Mouse (Mus musculus) liver, embryonic 16.5 days (tissue): Measurements from ENCODE around the gene Patj. TPM values are rescaled to one million over a fixed set of nuclear protein-coding genes. Genes with fewer than 3 reads are reported as not detected.

Source experiments
- ATAC-seq: fragments of 200-750 bp; cut with Nextera tagmentation; 2 replicates; pipeline ENCODE4 v1.8.0; 2017; ENCODE audit warnings: low read depth, mild to moderate bottlenecking, moderate number of reproducible peaks, moderate library complexity
- H3K27ac ChIP-seq: fragments of 300-500 bp; sonication (generic); 2 replicates; pipeline ENCODE4 v1.5.1; 2014; ENCODE audit warnings: mild to moderate bottlenecking, low read length
- H3K27me3 ChIP-seq: fragments of 300-500 bp; sonication (generic); 2 replicates; pipeline ENCODE4 v1.6.1; 2014; ENCODE audit warnings: low read depth, low read length, mixed read lengths; ENCODE audit not compliant: control insufficient read depth, insufficient read depth
- H3K36me3 ChIP-seq: fragments of 300-500 bp; sonication (generic); 2 replicates; pipeline ENCODE4 v1.6.1; 2014; ENCODE audit warnings: mild to moderate bottlenecking; ENCODE audit not compliant: control insufficient read depth, insufficient read depth
- H3K4me1 ChIP-seq: fragments of 300-500 bp; sonication (generic); 2 replicates; pipeline ENCODE4 v1.6.1; 2014; ENCODE audit warnings: low read depth, low read length, mixed read lengths; ENCODE audit not compliant: control insufficient read depth
- H3K4me2 ChIP-seq: fragments of 300-500 bp; sonication (generic); 2 replicates; pipeline ENCODE4 v1.6.1; 2014; ENCODE audit warnings: low read depth, low read length, mixed read lengths
- H3K4me3 ChIP-seq: fragments of 300-500 bp; sonication (generic); 2 replicates; pipeline ENCODE4 v1.5.1; 2014; ENCODE audit warnings: low read depth, mild to moderate bottlenecking, low read length
- H3K9ac ChIP-seq: fragments of 300-500 bp; sonication (generic); 2 replicates; pipeline ENCODE4 v1.6.1; 2014; ENCODE audit warnings: low read depth, low read length
- H3K9me3 ChIP-seq: fragments of 300-500 bp; sonication (generic); replicated peaks from 2 replicates; pipeline ENCODE4 v1.6.1; 2016; ENCODE audit warnings: low read length; ENCODE audit not compliant: control insufficient read depth
- WGBS: fragments of 180-500 bp; shearing (Covaris S2); extraction: QIAGEN DNeasy Blood & Tissue Kit; methylation state at CpG from one replicate; pipeline ENCODE4 v1.1.7; 2014; ENCODE audit not compliant: insufficient replicate concordance; 5-methylcytosine and 5-hydroxymethylcytosine counted together
- polyA plus RNA-seq: library from polyadenylated mRNA; unstranded; fragments of >200 nt; fragmentation: Nextera tagmentation; extraction: Ambion mirVana; gene quantifications from 2 replicates; pipeline ENCODE4 v1.2.1, GENCODE M21; 2015

Patj gene
- polyA plus RNA-seq, 1 experiment from 2014 or later, result 3.3 TPM

GRCm38 (mm10) chr4:98486901-98487300 is 91.3 kb downstream of the Patj start:
- Histone ChIP-seq H3K9ac (no peak overlapping the region), H3K4me3 (no peak overlapping the region), H3K9me3 (no peaks in the 10 kb centered on the region), H3K36me3 (no peaks in the 10 kb centered on the region), H3K27me3 (no peaks in the 10 kb centered on the region), H3K4me2 (no peak overlapping the region), H3K27ac (no peak overlapping the region), H3K4me1 (no peaks in the 10 kb centered on the region)
- no peak for ATAC-seq
- 55% methylated on average over 4 of the region's 4 CpGs for WGBS

- H3K4me3 ChIP-seq, result no peak overlapping the region
- no peaks in the 10 kb centered on the region for H3K36me3 ChIP-seq
- no peak for ATAC-seq
- no peaks in the 10 kb centered on the region for H3K4me1 ChIP-seq
- no peak overlapping the region for H3K4me2 ChIP-seq
- no peaks in the 10 kb centered on the region for H3K9me3 ChIP-seq
- WGBS, result 44% methylated on average over 1 of the region's 1 CpGs
- H3K9ac ChIP-seq, result no peak overlapping the region
- H3K27ac ChIP-seq, result no peak overlapping the region
- H3K27me3 ChIP-seq, result no peaks in the 10 kb centered on the region
These were observed 93.8 kb downstream of the Patj start for GRCm38 (mm10) chr4:98489386-98489785.

- no peak for ATAC-seq
- WGBS, result 54% methylated on average over 4 of the region's 4 CpGs
- Histone ChIP-seq H3K4me1 (no peaks in the 10 kb centered on the region), H3K4me3 (no peak overlapping the region), H3K36me3 (no peaks in the 10 kb centered on the region), H3K9ac (no peak overlapping the region), H3K27me3 (no peaks in the 10 kb centered on the region), H3K27ac (no peak overlapping the region), H3K9me3 (no peaks in the 10 kb centered on the region), H3K4me2 (no peak overlapping the region)
These were observed 102.8 kb downstream of the Patj start for GRCm38 (mm10) chr4:98498341-98498740.

DNA sequence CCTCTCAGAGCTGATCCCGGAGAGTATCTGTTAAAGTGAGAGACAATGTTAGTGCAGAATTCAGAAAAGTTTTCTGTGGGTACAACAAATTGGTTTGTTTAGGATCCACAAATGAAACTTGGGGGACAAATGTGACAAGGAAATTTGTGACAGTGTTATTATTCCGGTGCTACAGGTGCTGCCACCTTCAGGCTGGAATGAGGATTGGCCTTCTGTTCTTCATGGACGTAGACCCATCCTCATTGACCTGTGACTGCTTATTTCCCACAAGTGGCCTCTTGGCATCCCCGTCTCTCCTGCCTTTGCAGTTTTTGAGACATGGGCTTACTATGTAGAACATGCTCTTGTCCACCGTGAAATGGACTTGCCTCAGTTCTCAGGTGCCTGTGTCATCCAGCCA is 104.6 kb downstream of the Patj start:
- no peak overlapping the region for H3K4me3 ChIP-seq
- H3K9ac ChIP-seq, result no peak overlapping the region
- H3K27ac ChIP-seq, result no peak overlapping the region
- 63% methylated on average over 5 of the region's 5 CpGs for WGBS
- ATAC-seq, result no peak
- H3K4me2 ChIP-seq, result no peak overlapping the region
- H3K9me3 ChIP-seq, result no peaks in the 10 kb centered on the region
- no peaks in the 10 kb centered on the region for H3K27me3 ChIP-seq
- H3K4me1 ChIP-seq, result no peaks in the 10 kb centered on the region
- H3K36me3 ChIP-seq, result no peaks in the 10 kb centered on the region

- ATAC-seq, result no peak
- no peaks in the 10 kb centered on the region for H3K36me3 ChIP-seq
- H3K27me3 ChIP-seq, result no peaks in the 10 kb centered on the region
- WGBS, result 63% methylated on average over 2 of the region's 2 CpGs
- no peak overlapping the region for H3K27ac ChIP-seq
- H3K9ac ChIP-seq, result no peak overlapping the region
- H3K9me3 ChIP-seq, result no peaks in the 10 kb centered on the region
- H3K4me2 ChIP-seq, result no peak overlapping the region
- H3K4me3 ChIP-seq, result no peak overlapping the region
- no peaks in the 10 kb centered on the region for H3K4me1 ChIP-seq
These were observed 105.3 kb downstream of the Patj start for GRCm38 (mm10) chr4:98500875-98501274.

DNA sequence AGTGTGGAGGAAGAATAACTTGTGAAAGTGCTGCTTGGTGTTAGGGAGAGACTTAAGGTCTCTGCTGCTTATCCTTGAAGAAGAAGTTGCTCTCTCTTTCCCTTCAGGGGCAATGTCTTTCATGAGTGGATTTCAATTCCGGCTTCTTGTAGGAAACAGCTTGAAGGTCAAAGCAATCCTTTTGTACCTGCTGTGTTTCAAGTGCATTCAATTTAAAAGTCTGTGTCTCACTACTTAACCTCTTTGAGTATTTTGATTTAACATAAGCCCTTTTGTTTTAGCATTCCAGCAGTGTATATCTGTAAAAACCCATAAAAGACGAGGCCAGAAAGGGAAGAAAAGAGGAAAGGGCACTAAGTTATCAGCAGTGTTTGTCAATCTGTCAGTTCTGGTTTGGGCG is 109.2 kb downstream of the Patj start:
- ATAC-seq, result no peak
- no peak overlapping the region for H3K9ac ChIP-seq
- 51% methylated on average over 3 of the region's 3 CpGs for WGBS
- no peaks in the 10 kb centered on the region for H3K4me1 ChIP-seq
- no peak overlapping the region for H3K27ac ChIP-seq
- no peaks in the 10 kb centered on the region for H3K27me3 ChIP-seq
- H3K4me2 ChIP-seq, result no peak overlapping the region
- H3K9me3 ChIP-seq, result no peaks in the 10 kb centered on the region
- H3K4me3 ChIP-seq, result no peak overlapping the region
- no peaks in the 10 kb centered on the region for H3K36me3 ChIP-seq

- Histone ChIP-seq H3K4me2 (no peak overlapping the region), H3K4me1 (no peaks in the 10 kb centered on the region), H3K36me3 (no peaks in the 10 kb centered on the region), H3K27me3 (no peaks in the 10 kb centered on the region), H3K9me3 (no peaks in the 10 kb centered on the region), H3K9ac (no peak overlapping the region), H3K4me3 (no peak overlapping the region), H3K27ac (no peak overlapping the region)
- ATAC-seq, result peak; percentile 77
- 64% methylated on average over 11 of the region's 11 CpGs for WGBS
These were observed 113.1 kb downstream of the Patj start for GRCm38 (mm10) chr4:98508471-98509271.

GRCm38 (mm10) chr4:98509939-98510338 is 114.4 kb downstream of the Patj start:
- Histone ChIP-seq H3K27me3 (no peaks in the 10 kb centered on the region), H3K9me3 (no peaks in the 10 kb centered on the region), H3K4me1 (no peaks in the 10 kb centered on the region), H3K27ac (no peak overlapping the region), H3K4me2 (no peak overlapping the region), H3K9ac (no peak overlapping the region), H3K36me3 (no peaks in the 10 kb centered on the region), H3K4me3 (no peak overlapping the region)
- ATAC-seq, result peak; percentile 54; the same call in 1 of the 2 replicates
- WGBS, result 70% methylated on average over 5 of the region's 5 CpGs

- ATAC-seq, result no peak
- H3K4me2 ChIP-seq, result no peak overlapping the region
- no peaks in the 10 kb centered on the region for H3K36me3 ChIP-seq
- no peaks in the 10 kb centered on the region for H3K9me3 ChIP-seq
- no peak overlapping the region for H3K4me3 ChIP-seq
- no peak overlapping the region for H3K9ac ChIP-seq
- no peak overlapping the region for H3K27ac ChIP-seq
- no peaks in the 10 kb centered on the region for H3K27me3 ChIP-seq
- no peaks in the 10 kb centered on the region for H3K4me1 ChIP-seq
- WGBS, result 53% methylated on average over 2 of the region's 2 CpGs
These were observed 115.7 kb downstream of the Patj start for GRCm38 (mm10) chr4:98511296-98511695.
